Mouse (Mus musculus) embryonic facial prominence, embryonic 12.5 days (tissue): ENCODE results near the gene Zfp229. TPM values are rescaled to one million over a fixed set of nuclear protein-coding genes. Genes with fewer than 3 reads are reported as not detected.
"Not testable (repeated sequence)": the region's sequence is repeated elsewhere in the genome, so short reads cannot be mapped to it uniquely, and the experiment has no call there.

Experiments used
- ATAC-seq: fragments of 200-750 bp; cut with Nextera tagmentation; 2 replicates; pipeline ENCODE4 v1.8.0; 2017; ENCODE audit not compliant: insufficient number of reproducible peaks, insufficient read depth, low FRiP score, low TSS enrichment
- H3K27ac ChIP-seq: fragments of 300-500 bp; sonication (generic); 2 replicates; pipeline ENCODE4 v1.5.1; 2016; ENCODE audit warnings: mild to moderate bottlenecking
- H3K27me3 ChIP-seq: fragments of 300-500 bp; sonication (generic); 2 replicates; pipeline ENCODE4 v1.6.1; 2016; ENCODE audit warnings: mild to moderate bottlenecking, moderate library complexity
- H3K36me3 ChIP-seq: fragments of 300-500 bp; sonication (generic); 2 replicates; pipeline ENCODE4 v1.6.1; 2016; ENCODE audit warnings: mild to moderate bottlenecking
- H3K4me1 ChIP-seq: fragments of 300-500 bp; sonication (generic); 2 replicates; pipeline ENCODE4 v1.6.1; 2016
- H3K4me2 ChIP-seq: fragments of 300-500 bp; sonication (generic); replicated peaks from 2 replicates; pipeline ENCODE4 v1.6.1; 2016; ENCODE audit warnings: mild to moderate bottlenecking, moderate library complexity
- H3K4me3 ChIP-seq: fragments of 300-500 bp; sonication (generic); 2 replicates; pipeline ENCODE4 v1.5.1; 2016; ENCODE audit warnings: mild to moderate bottlenecking
- H3K9ac ChIP-seq: fragments of 300-500 bp; sonication (generic); 2 replicates; pipeline ENCODE4 v1.6.1; 2016; ENCODE audit warnings: mild to moderate bottlenecking, moderate library complexity
- H3K9me3 ChIP-seq: fragments of 300-500 bp; sonication (generic); 2 replicates; pipeline ENCODE4 v1.6.1; 2016; ENCODE audit warnings: mild to moderate bottlenecking, moderate library complexity
- WGBS: fragments of 180-500 bp; shearing (Covaris S2); methylation state at CpG from one replicate; pipeline ENCODE4 v1.1.7; 2016; 5-methylcytosine and 5-hydroxymethylcytosine counted together
- polyA plus RNA-seq: library from polyadenylated mRNA; unstranded; fragments of >200 nt; fragmentation: Nextera tagmentation; extraction: Ambion mirVana; gene quantifications from 2 replicates; pipeline ENCODE4 v1.2.1, GENCODE M21; 2016

The Zfp229 gene
- polyA plus RNA-seq: 8.2 and 8.8 TPM in 2 replicates

- H3K9me3 ChIP-seq, H3K4me3 ChIP-seq, H3K9ac ChIP-seq, H3K4me1 ChIP-seq, ATAC-seq, H3K36me3 ChIP-seq, H3K27me3 ChIP-seq, H3K27ac ChIP-seq, H3K4me2 ChIP-seq: not testable (repeated sequence)
- WGBS: 90% methylated on average over 12 of the region's 22 CpGs
Measured at GRCm38 (mm10) chr17:21730495-21730894, at the start of gene Zfp229. Zfp229 (plus strand) TSS chr17:21730795.

DNA sequence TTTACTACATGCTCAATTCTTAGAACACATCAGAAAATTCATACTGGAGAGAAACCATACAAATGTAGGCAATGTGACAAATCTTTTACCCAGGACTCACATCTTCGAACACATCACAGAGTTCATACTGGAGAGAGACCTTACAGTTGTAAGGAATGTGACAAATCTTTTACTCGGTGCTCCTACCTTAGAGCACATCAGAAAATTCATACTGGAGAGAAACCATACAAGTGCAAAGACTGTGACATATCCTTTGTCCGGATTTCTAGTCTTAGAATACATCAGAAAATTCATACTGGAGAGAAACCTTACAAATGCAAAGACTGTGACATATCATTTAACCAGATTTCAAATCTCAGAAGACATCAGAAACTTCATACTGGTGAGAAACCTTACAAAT, 39.0 kb upstream of the Zfp229 start, which contains the start of gene Gm10226:
Gene Gm10226, plus strand, starts transcription at position 301 of the 400 bp plus-strand sequence.
- Histone ChIP-seq H3K9ac (no peak within 1 kb of the TSS), H3K4me2 (no peak within 1 kb of the TSS), H3K27me3 (no peaks in the 10 kb centered on the region), H3K36me3 (peaks cover 17% of the 10 kb centered on the region), H3K9me3 (no peaks in the 10 kb centered on the region), H3K4me1 (no peaks in the 10 kb centered on the region), H3K4me3 (no peak within 1 kb of the TSS), H3K27ac (no peak within 1 kb of the TSS)
- 84% methylated on average over 3 of the region's 3 CpGs for WGBS
- no peak for ATAC-seq

GRCm38 (mm10) chr17:21693342-21693741, 37.3 kb upstream of the Zfp229 start:
- ATAC-seq: no peak
- Histone ChIP-seq H3K4me2 (no peak overlapping the region), H3K27me3 (no peaks in the 10 kb centered on the region), H3K4me3 (no peak overlapping the region), H3K4me1 (no peaks in the 10 kb centered on the region), H3K9ac (no peak overlapping the region), H3K9me3 (no peaks in the 10 kb centered on the region), H3K36me3 (peaks cover 17% of the 10 kb centered on the region), H3K27ac (no peak overlapping the region)
- 80% methylated on average over 3 of the region's 3 CpGs for WGBS

- no peaks in the 10 kb centered on the region for H3K27me3 ChIP-seq
- no peaks in the 10 kb centered on the region for H3K4me1 ChIP-seq
- ATAC-seq: no peak
- H3K9ac ChIP-seq: no peak overlapping the region
- peaks cover 10% of the 10 kb centered on the region for H3K36me3 ChIP-seq
- no peak overlapping the region for H3K4me3 ChIP-seq
- H3K4me2 ChIP-seq: no peak overlapping the region
- H3K9me3 ChIP-seq: no peaks in the 10 kb centered on the region
- H3K27ac ChIP-seq: no peak overlapping the region
Measured at GRCm38 (mm10) chr17:21696073-21696472, 34.5 kb upstream of the Zfp229 start.

DNA sequence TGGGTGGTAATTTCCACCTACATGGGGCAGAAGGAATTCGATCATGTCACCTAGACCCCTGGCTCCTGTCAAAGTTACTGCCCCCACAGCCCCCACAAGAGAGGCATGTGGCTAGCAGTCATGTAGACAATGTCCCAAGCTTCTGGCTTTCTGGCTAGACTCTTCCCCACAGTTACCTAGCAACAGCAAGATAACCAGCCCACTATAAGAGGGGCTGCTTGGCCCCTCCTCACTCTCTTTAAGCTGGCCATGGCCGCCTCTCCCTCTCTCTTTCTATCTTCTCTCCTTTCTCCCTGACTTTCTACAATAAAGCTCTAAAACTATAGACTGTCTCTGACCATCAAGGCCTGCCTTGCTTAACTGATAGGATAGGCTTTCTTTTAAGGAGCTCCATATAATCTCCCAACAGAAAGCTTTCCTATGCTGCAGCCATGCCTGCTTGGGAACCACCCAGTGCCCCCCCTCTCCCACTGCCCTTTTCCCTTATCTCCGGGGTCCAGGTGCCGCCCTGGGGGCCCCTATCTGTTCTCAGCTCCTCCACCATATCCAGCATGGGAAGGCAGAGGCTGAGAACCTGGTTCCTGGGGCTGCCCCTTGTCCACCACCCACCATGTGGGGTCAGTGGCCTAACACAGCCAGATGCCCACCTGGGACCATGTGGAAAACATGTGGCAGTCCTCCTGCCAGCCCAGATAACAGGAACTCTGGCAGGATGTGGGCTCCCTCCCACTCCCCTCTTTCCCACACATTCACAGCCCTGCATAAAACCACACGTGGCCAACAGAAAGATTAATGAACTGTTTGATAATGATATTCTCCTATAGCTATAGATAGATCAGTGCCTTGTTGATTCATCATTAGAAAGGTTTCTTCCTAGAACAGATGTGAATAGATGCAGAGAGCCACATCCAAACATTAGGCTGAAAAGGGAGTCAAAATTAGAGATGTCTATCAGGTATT, 28.0 kb upstream of the Zfp229 start:
- Histone ChIP-seq H3K27ac (no peak overlapping the region), H3K4me3 (no peak overlapping the region), H3K36me3 (no peaks in the 10 kb centered on the region), H3K9me3 (no peaks in the 10 kb centered on the region), H3K27me3 (no peaks in the 10 kb centered on the region), H3K9ac (no peak overlapping the region), H3K4me1 (no peaks in the 10 kb centered on the region), H3K4me2 (no peak overlapping the region)
- no peak for ATAC-seq
- WGBS: 45% methylated on average over 5 of the region's 5 CpGs

GRCm38 (mm10) chr17:21703414-21703813, 27.2 kb upstream of the Zfp229 start:
- H3K9ac ChIP-seq: no peak overlapping the region
- no peak for ATAC-seq
- no peak overlapping the region for H3K4me2 ChIP-seq
- no peaks in the 10 kb centered on the region for H3K4me1 ChIP-seq
- H3K36me3 ChIP-seq: no peaks in the 10 kb centered on the region
- H3K9me3 ChIP-seq: no peaks in the 10 kb centered on the region
- WGBS: 76% methylated on average over 1 of the region's 1 CpGs
- H3K27me3 ChIP-seq: no peaks in the 10 kb centered on the region
- H3K4me3 ChIP-seq: no peak overlapping the region
- no peak overlapping the region for H3K27ac ChIP-seq

GRCm38 (mm10) chr17:21707343-21707996, 23.1 kb upstream of the Zfp229 start, which contains the start of gene Zfp760:
Zfp760 (plus strand) TSS chr17:21707741.
- Histone ChIP-seq H3K27me3 (no peaks in the 10 kb centered on the region), H3K4me1 (peaks cover 4% of the 10 kb centered on the region; the same call in 1 of the 2 replicates), H3K9me3 (no peaks in the 10 kb centered on the region), H3K9ac (peak within 1 kb of the TSS; percentile 70), H3K27ac (peak within 1 kb of the TSS; percentile 95), H3K36me3 (peaks cover 8% of the 10 kb centered on the region; the same call in 1 of the 2 replicates), H3K4me2 (peak within 1 kb of the TSS; percentile 57), H3K4me3 (peak within 1 kb of the TSS; percentile 73)
- ATAC-seq: peak; percentile 98
- 7% methylated on average over 26 of the region's 26 CpGs for WGBS

DNA sequence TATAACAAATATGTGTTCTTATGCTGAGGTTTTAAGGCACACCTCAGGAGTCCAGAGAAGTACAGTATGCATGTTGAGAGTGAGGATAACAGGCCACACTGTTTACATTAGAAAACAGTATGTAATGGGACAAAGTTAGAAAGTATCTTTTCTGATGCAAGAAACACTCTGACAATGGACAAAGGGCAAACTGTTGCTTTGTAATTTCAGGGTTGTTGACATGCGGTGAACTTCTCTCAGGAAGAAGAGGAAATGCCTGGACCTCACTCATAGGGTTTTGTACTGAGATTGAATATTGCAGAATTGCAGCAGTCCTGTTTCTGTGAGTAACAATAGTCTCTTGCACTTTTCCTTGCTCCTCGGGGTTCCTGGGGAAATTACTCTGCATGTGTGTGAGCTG, 22.2 kb upstream of the Zfp229 start:
- Histone ChIP-seq H3K9me3 (no peaks in the 10 kb centered on the region), H3K27me3 (no peaks in the 10 kb centered on the region), H3K9ac (peak overlapping the region; percentile 45; the same call in 1 of the 2 replicates), H3K27ac (0 out of 2 replicates have a peak overlapping the region, but pooled peaks have one; percentile 9), H3K4me1 (peaks cover 4% of the 10 kb centered on the region; the same call in 1 of the 2 replicates), H3K4me2 (peak overlapping the region; percentile 57), H3K36me3 (peaks cover 12% of the 10 kb centered on the region), H3K4me3 (peak overlapping the region; percentile 73)
- 33% methylated on average over 2 of the region's 2 CpGs for WGBS
- ATAC-seq: no peak

GRCm38 (mm10) chr17:21733049-21733448, 2.5 kb downstream of the Zfp229 start:
- peaks cover 5% of the 10 kb centered on the region; the same call in 1 of the 2 replicates for H3K36me3 ChIP-seq
- H3K9ac ChIP-seq: peak overlapping the region; percentile 58; the same call in 1 of the 2 replicates
- ATAC-seq: no peak
- H3K4me3 ChIP-seq: peak overlapping the region; percentile 56
- H3K27ac ChIP-seq: peak overlapping the region; percentile 51; the same call in 1 of the 2 replicates
- WGBS: 84% methylated on average over 4 of the region's 4 CpGs
- peak overlapping the region; percentile 49 for H3K4me2 ChIP-seq
- no peaks in the 10 kb centered on the region for H3K27me3 ChIP-seq
- H3K4me1 ChIP-seq: peaks cover 7% of the 10 kb centered on the region; the same call in 1 of the 2 replicates
- no peaks in the 10 kb centered on the region for H3K9me3 ChIP-seq

GRCm38 (mm10) chr17:21733529-21734031, 3.0 kb downstream of the Zfp229 start:
- no peaks in the 10 kb centered on the region for H3K27me3 ChIP-seq
- under 1% methylated on average over 27 of the region's 27 CpGs for WGBS

DNA sequence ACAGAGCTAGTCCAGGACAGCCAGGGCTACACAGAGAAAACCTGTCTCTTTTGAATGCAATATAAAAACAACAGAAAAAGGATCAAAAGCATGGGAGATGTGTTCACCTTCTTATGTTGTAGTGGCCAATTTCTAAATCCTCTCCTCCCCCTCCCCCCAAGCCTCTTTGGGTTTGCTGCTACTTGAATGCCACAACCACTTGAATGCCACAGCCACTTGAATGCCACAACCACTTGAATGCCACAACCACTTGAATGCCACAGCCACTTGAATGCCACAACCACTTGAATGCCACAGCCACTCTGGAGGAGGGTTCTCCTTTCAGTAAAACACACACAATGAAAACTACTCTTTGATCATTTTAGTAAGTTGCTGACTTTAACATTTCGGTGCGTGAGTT, 22.2 kb downstream of the Zfp229 start:
- Histone ChIP-seq H3K4me2 (no peak overlapping the region), H3K9ac (no peak overlapping the region), H3K9me3 (no peaks in the 10 kb centered on the region), H3K4me3 (no peak overlapping the region), H3K27ac (no peak overlapping the region), H3K36me3 (0 out of 2 replicates have a peak, but pooled peaks cover under 1% of the 10 kb centered on the region), H3K4me1 (no peaks in the 10 kb centered on the region), H3K27me3 (no peaks in the 10 kb centered on the region)
- no peak for ATAC-seq
- 84% methylated on average over 2 of the region's 2 CpGs for WGBS

More at GRCm38 (mm10) chr17:21733529-21734031, 3.0 kb downstream of the Zfp229 start:
- H3K4me3 ChIP-seq: peak overlapping the region; percentile 56
- H3K9me3 ChIP-seq: no peaks in the 10 kb centered on the region
- peak overlapping the region; percentile 51 for H3K27ac ChIP-seq
- peaks cover 6% of the 10 kb centered on the region; the same call in 1 of the 2 replicates for H3K36me3 ChIP-seq
- H3K4me2 ChIP-seq: peak overlapping the region; percentile 49
- peaks cover 7% of the 10 kb centered on the region; the same call in 1 of the 2 replicates for H3K4me1 ChIP-seq
- peak overlapping the region; percentile 58 for H3K9ac ChIP-seq
- ATAC-seq: peak; percentile 97
